Mouse (Mus musculus): Measurements from ENCODE around the gene Dvl2. TPM values are rescaled to one million over a fixed set of nuclear protein-coding genes. Genes with fewer than 3 reads are reported as not detected.
"Not testable (repeated sequence)": the region's sequence is repeated elsewhere in the genome, so short reads cannot be mapped to it uniquely, and the experiment has no call there.

Gene Dvl2
- 36.8 and 45.7 TPM in 2 replicates for polyA plus RNA-seq (2012; rRNA removed)

GRCm38 (mm10) chr11:70000396-70000898 lies at the start of gene Dvl2:
Gene Dvl2 (plus strand): TSS chr11:70000595.
- TF ChIP-seq CTCF (IDR thresholded peaks at IDR 0.05; ENCODE audit: borderline replicate concordance, extremely low read depth, insufficient read depth, insufficient read length) = no peak
- peak; percentile 72; the same call in 1 of the 2 replicates for TF ChIP-seq POLR2A (IDR thresholded peaks at IDR 0.05; ENCODE audit: borderline replicate concordance, extremely low read depth, insufficient read depth, insufficient read length, poor library complexity, severe bottlenecking)
- peak; percentile 99 for DNase-seq (ENCODE audit: low read depth)

GRCm38 (mm10) chr11:69950807-69951459 lies 49.5 kb upstream of the Dvl2 start:
- DNase-seq (ENCODE audit: low read depth) = no peak
- TF ChIP-seq POLR2A (IDR thresholded peaks at IDR 0.05; ENCODE audit: borderline replicate concordance, extremely low read depth, insufficient read depth, insufficient read length, poor library complexity, severe bottlenecking) (no peak), CTCF (IDR thresholded peaks at IDR 0.05; ENCODE audit: borderline replicate concordance, extremely low read depth, insufficient read depth, insufficient read length) (peak; percentile 16; the same call in 1 of the 2 replicates)

- TF ChIP-seq CTCF (IDR thresholded peaks at IDR 0.05; ENCODE audit: borderline replicate concordance, extremely low read depth, insufficient read depth, insufficient read length) = no peak
- TF ChIP-seq POLR2A (IDR thresholded peaks at IDR 0.05; ENCODE audit: borderline replicate concordance, extremely low read depth, insufficient read depth, insufficient read length, poor library complexity, severe bottlenecking) = no peak
- DNase-seq (ENCODE audit: low read depth) = no peak
Measured at GRCm38 (mm10) chr11:69952274-69952673, 48.1 kb upstream of the Dvl2 start.

- no peak for TF ChIP-seq CTCF (IDR thresholded peaks at IDR 0.05; ENCODE audit: borderline replicate concordance, extremely low read depth, insufficient read depth, insufficient read length)
- TF ChIP-seq POLR2A (IDR thresholded peaks at IDR 0.05; ENCODE audit: borderline replicate concordance, extremely low read depth, insufficient read depth, insufficient read length, poor library complexity, severe bottlenecking) = no peak
- DNase-seq (ENCODE audit: low read depth) = no peak
Measured at GRCm38 (mm10) chr11:69953267-69953915, 47.0 kb upstream of the Dvl2 start.

GRCm38 (mm10) chr11:69955618-69956017 lies 44.8 kb upstream of the Dvl2 start:
- not testable (repeated sequence) for DNase-seq (ENCODE audit: low read depth)

- TF ChIP-seq CTCF (IDR thresholded peaks at IDR 0.05; ENCODE audit: borderline replicate concordance, extremely low read depth, insufficient read depth, insufficient read length) = peak; percentile 7; the same call in 1 of the 2 replicates
- TF ChIP-seq POLR2A (IDR thresholded peaks at IDR 0.05; ENCODE audit: borderline replicate concordance, extremely low read depth, insufficient read depth, insufficient read length, poor library complexity, severe bottlenecking) = no peak
Measured at GRCm38 (mm10) chr11:69956218-69956617, 44.2 kb upstream of the Dvl2 start.

GRCm38 (mm10) chr11:69960616-69961015 lies 39.8 kb upstream of the Dvl2 start:
- DNase-seq (ENCODE audit: low read depth) = no peak
- TF ChIP-seq CTCF (IDR thresholded peaks at IDR 0.05; ENCODE audit: borderline replicate concordance, extremely low read depth, insufficient read depth, insufficient read length) (peak; percentile 37; the same call in 1 of the 2 replicates), POLR2A (IDR thresholded peaks at IDR 0.05; ENCODE audit: borderline replicate concordance, extremely low read depth, insufficient read depth, insufficient read length, poor library complexity, severe bottlenecking) (no peak)

More at GRCm38 (mm10) chr11:69956218-69956617, 44.2 kb upstream of the Dvl2 start:
- no peak for DNase-seq (ENCODE audit: low read depth)

GRCm38 (mm10) chr11:69961841-69962240 lies 38.6 kb upstream of the Dvl2 start:
- DNase-seq (ENCODE audit: low read depth) = no peak
- TF ChIP-seq POLR2A (IDR thresholded peaks at IDR 0.05; ENCODE audit: borderline replicate concordance, extremely low read depth, insufficient read depth, insufficient read length, poor library complexity, severe bottlenecking) = no peak
- no peak for TF ChIP-seq CTCF (IDR thresholded peaks at IDR 0.05; ENCODE audit: borderline replicate concordance, extremely low read depth, insufficient read depth, insufficient read length)

GRCm38 (mm10) chr11:69964650-69965270 lies 35.6 kb upstream of the Dvl2 start, which contains the start of gene Cldn7:
Gene Cldn7 (plus strand): TSS chr11:69964779.
- TF ChIP-seq CTCF (IDR thresholded peaks at IDR 0.05; ENCODE audit: borderline replicate concordance, extremely low read depth, insufficient read depth, insufficient read length) = no peak
- TF ChIP-seq POLR2A (IDR thresholded peaks at IDR 0.05; ENCODE audit: borderline replicate concordance, extremely low read depth, insufficient read depth, insufficient read length, poor library complexity, severe bottlenecking) = no peak
- no peak for DNase-seq (ENCODE audit: low read depth)

GRCm38 (mm10) chr11:69965271-69966005 lies 35.0 kb upstream of the Dvl2 start:
- TF ChIP-seq CTCF (IDR thresholded peaks at IDR 0.05; ENCODE audit: borderline replicate concordance, extremely low read depth, insufficient read depth, insufficient read length) (no peak), POLR2A (IDR thresholded peaks at IDR 0.05; ENCODE audit: borderline replicate concordance, extremely low read depth, insufficient read depth, insufficient read length, poor library complexity, severe bottlenecking) (no peak)
- no peak for DNase-seq (ENCODE audit: low read depth)

All from brain, embryonic 14.5 days (tissue).